Mouse (Mus musculus): ENCODE data around the gene Fap. TPM values are rescaled to one million over a fixed set of nuclear protein-coding genes. Genes with fewer than 3 reads are reported as not detected.

Fap gene
- polyA plus RNA-seq, 1 experiment: 0.26 TPM

DNA sequence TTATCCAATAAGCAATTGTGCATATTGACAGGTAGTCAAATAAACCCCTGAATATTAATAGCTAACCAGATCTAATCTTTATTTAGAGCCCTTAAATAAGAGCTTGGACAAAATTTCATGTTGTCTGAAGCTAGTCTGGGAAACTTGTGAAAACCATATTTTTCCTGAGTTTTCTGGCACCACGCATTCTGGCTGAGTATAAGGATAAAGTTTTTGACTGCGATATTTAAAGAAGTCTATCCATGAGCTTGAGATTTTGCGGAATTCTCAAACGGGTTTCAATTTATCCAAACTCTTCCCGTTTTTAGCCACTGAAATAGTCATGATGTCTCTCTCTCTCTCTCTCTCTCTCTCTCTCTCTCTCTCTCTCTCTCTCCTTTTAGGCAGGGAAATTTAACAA, 25.8 kb downstream of the Fap start:
- Histone ChIP-seq H3K36me3 (ENCODE audit: control insufficient read depth, insufficient read depth, low read length) (no peaks in the 10 kb centered on the region), H3K27me3 (ENCODE audit: control insufficient read depth, insufficient read depth, low read length) (no peaks in the 10 kb centered on the region), H3K4me1 (ENCODE audit: control insufficient read depth, insufficient read depth, insufficient read length) (no peaks in the 10 kb centered on the region), H3K4me3 (ENCODE audit: extremely low read depth, insufficient read depth, insufficient read length) (no peak overlapping the region), H3K27ac (ENCODE audit: insufficient read depth, low read length) (no peak overlapping the region)
- TF ChIP-seq POLR2A (IDR thresholded peaks at IDR 0.05; ENCODE audit: low read depth, low read length): no peak
- no peak for TF ChIP-seq CTCF (IDR thresholded peaks at IDR 0.05; ENCODE audit: extremely low read depth, insufficient read depth, insufficient read length, insufficient replicate concordance)
- WGBS: 91% methylated on average over 5 of the region's 5 CpGs
- DNase-seq (ENCODE audit: low read depth in 1 of 2, low spot score in 2 of 2): no peak

- Histone ChIP-seq H3K27me3 (ENCODE audit: control insufficient read depth, insufficient read depth, low read length) (no peaks in the 10 kb centered on the region), H3K36me3 (ENCODE audit: control insufficient read depth, insufficient read depth, low read length) (no peaks in the 10 kb centered on the region), H3K4me1 (ENCODE audit: control insufficient read depth, insufficient read depth, insufficient read length) (no peaks in the 10 kb centered on the region; the same call in 1 of the 2 replicates), H3K4me3 (ENCODE audit: extremely low read depth, insufficient read depth, insufficient read length) (no peak overlapping the region), H3K27ac (ENCODE audit: insufficient read depth, low read length) (no peak overlapping the region)
- WGBS: 91% methylated on average over 8 of the region's 8 CpGs
- TF ChIP-seq CTCF (IDR thresholded peaks at IDR 0.05; ENCODE audit: extremely low read depth, insufficient read depth, insufficient read length, insufficient replicate concordance) (no peak), POLR2A (IDR thresholded peaks at IDR 0.05; ENCODE audit: low read depth, low read length) (no peak)
- DNase-seq (ENCODE audit: low read depth in 1 of 2, low spot score in 2 of 2): no peak
Measured at GRCm38 (mm10) chr2:62535483-62535882, 38.4 kb downstream of the Fap start.

DNA sequence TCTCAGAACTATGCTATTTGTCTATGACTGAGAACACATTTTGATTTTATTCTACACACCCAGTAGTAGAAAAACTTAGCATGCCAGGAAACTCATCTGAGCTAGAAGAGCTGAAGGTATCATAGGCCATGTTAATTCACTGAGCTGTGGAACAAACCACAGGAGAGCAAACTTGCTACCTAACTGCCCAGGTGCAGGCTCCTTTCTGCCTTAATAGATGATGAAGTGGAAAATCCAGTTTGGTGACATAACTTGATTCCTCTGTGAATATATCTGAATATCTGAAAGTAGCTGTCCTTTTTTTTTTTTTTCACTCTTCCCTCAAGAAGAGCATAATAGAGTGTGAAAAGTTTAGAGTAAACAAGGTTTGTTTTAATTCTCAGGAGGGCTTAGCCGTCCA, 42.8 kb downstream of the Fap start:
- DNase-seq (ENCODE audit: low read depth in 1 of 2, low spot score in 2 of 2): no peak
- H3K4me3 ChIP-seq (ENCODE audit: extremely low read depth, insufficient read depth, insufficient read length): no peak overlapping the region
- 76% methylated on average over 1 of the region's 1 CpGs for WGBS
- no peaks in the 10 kb centered on the region for H3K4me1 ChIP-seq (ENCODE audit: control insufficient read depth, insufficient read depth, insufficient read length)
- H3K36me3 ChIP-seq (ENCODE audit: control insufficient read depth, insufficient read depth, low read length): no peaks in the 10 kb centered on the region
- no peaks in the 10 kb centered on the region for H3K27me3 ChIP-seq (ENCODE audit: control insufficient read depth, insufficient read depth, low read length)
- no peak overlapping the region for H3K27ac ChIP-seq (ENCODE audit: insufficient read depth, low read length)
- TF ChIP-seq POLR2A (IDR thresholded peaks at IDR 0.05; ENCODE audit: low read depth, low read length) (no peak), CTCF (IDR thresholded peaks at IDR 0.05; ENCODE audit: extremely low read depth, insufficient read depth, insufficient read length, insufficient replicate concordance) (no peak)

DNA sequence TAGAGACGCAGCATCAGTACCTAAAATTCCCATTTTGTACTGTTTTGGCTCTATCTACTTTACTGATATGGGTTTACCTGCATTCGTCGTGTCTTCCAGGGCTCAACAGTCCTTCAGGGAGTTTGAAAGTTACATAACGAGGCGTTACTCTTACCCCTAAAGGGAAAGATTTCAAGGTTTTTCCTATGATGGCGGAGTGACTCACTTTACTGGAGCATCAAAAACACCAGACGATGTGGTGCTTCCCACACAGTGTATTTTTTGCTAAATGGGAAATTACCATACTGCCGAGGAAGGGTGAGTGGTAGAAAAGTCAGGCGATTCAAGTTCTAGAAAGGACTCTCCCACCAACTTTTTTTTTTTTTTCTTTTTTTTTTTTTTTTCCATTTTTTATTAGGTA, 47.5 kb downstream of the Fap start:
- no peaks in the 10 kb centered on the region for H3K36me3 ChIP-seq (ENCODE audit: control insufficient read depth, insufficient read depth, low read length)
- H3K27ac ChIP-seq (ENCODE audit: insufficient read depth, low read length): no peak overlapping the region
- DNase-seq (ENCODE audit: low read depth in 1 of 2, low spot score in 2 of 2): no peak
- TF ChIP-seq CTCF (IDR thresholded peaks at IDR 0.05; ENCODE audit: extremely low read depth, insufficient read depth, insufficient read length, insufficient replicate concordance) (no peak), POLR2A (IDR thresholded peaks at IDR 0.05; ENCODE audit: low read depth, low read length) (no peak)
- H3K4me1 ChIP-seq (ENCODE audit: control insufficient read depth, insufficient read depth, insufficient read length): no peaks in the 10 kb centered on the region
- 88% methylated on average over 9 of the region's 9 CpGs for WGBS
- H3K27me3 ChIP-seq (ENCODE audit: control insufficient read depth, insufficient read depth, low read length): no peaks in the 10 kb centered on the region
- H3K4me3 ChIP-seq (ENCODE audit: extremely low read depth, insufficient read depth, insufficient read length): no peak overlapping the region

DNA sequence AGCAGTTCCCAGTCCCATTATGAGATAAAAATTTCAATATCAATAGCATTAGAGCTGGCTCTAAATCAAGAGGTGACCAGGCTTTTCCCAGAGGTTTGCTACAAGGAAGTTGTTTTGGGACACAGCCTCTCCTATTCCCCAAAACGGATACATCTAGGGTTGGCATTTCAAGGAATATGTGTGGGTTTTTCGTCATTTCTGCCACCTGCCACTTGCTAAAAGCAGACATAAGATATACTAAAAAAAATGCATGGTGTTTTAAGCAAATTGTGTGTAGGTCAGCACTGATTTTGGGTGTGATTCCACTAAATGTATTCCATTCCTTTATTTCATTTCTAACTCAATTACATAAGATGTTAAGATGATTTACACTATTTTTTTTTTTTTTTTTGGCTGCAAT, 56.1 kb downstream of the Fap start:
- Histone ChIP-seq H3K27me3 (ENCODE audit: control insufficient read depth, insufficient read depth, low read length) (no peaks in the 10 kb centered on the region), H3K4me1 (ENCODE audit: control insufficient read depth, insufficient read depth, insufficient read length) (no peaks in the 10 kb centered on the region), H3K27ac (ENCODE audit: insufficient read depth, low read length) (no peak overlapping the region), H3K36me3 (ENCODE audit: control insufficient read depth, insufficient read depth, low read length) (no peaks in the 10 kb centered on the region), H3K4me3 (ENCODE audit: extremely low read depth, insufficient read depth, insufficient read length) (no peak overlapping the region)
- WGBS: 85% methylated on average over 2 of the region's 2 CpGs
- DNase-seq (ENCODE audit: low read depth in 1 of 2, low spot score in 2 of 2): no peak
- no peak for TF ChIP-seq CTCF (IDR thresholded peaks at IDR 0.05; ENCODE audit: extremely low read depth, insufficient read depth, insufficient read length, insufficient replicate concordance)
- no peak for TF ChIP-seq POLR2A (IDR thresholded peaks at IDR 0.05; ENCODE audit: low read depth, low read length)

DNA sequence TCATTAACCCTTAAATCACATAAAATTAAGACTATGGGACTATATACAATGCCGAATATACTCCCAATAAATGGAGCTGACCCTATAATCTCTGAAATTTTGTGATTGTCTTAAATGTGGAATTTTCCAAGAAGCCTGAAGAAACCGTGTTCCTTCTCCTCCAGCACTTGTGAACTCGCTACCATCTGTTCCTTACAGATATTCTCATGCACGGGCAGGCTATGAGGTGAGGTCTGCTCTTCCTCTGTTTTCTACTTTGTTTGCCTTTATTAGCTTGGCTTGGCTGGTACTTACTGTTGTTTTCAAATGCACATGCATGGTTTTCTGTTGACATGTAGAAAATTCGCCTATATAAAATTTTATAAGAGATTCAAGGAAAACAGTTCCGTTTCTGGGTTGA, 59.4 kb downstream of the Fap start:
- no peak for DNase-seq (ENCODE audit: low read depth in 1 of 2, low spot score in 2 of 2)
- no peak for TF ChIP-seq POLR2A (IDR thresholded peaks at IDR 0.05; ENCODE audit: low read depth, low read length)
- no peak for TF ChIP-seq CTCF (IDR thresholded peaks at IDR 0.05; ENCODE audit: extremely low read depth, insufficient read depth, insufficient read length, insufficient replicate concordance)
- 87% methylated on average over 6 of the region's 6 CpGs for WGBS

GRCm38 (mm10) chr2:62513477-62513876, 60.4 kb downstream of the Fap start:
- no peak overlapping the region for H3K27ac ChIP-seq (ENCODE audit: insufficient read depth, low read length)
- WGBS: 92% methylated on average over 15 of the region's 15 CpGs
- no peaks in the 10 kb centered on the region for H3K36me3 ChIP-seq (ENCODE audit: control insufficient read depth, insufficient read depth, low read length)
- DNase-seq (ENCODE audit: low read depth in 1 of 2, low spot score in 2 of 2): no peak
- no peak for TF ChIP-seq POLR2A (IDR thresholded peaks at IDR 0.05; ENCODE audit: low read depth, low read length)
- no peak for TF ChIP-seq CTCF (IDR thresholded peaks at IDR 0.05; ENCODE audit: extremely low read depth, insufficient read depth, insufficient read length, insufficient replicate concordance)
- H3K4me3 ChIP-seq (ENCODE audit: extremely low read depth, insufficient read depth, insufficient read length): no peak overlapping the region
- no peaks in the 10 kb centered on the region for H3K4me1 ChIP-seq (ENCODE audit: control insufficient read depth, insufficient read depth, insufficient read length)
- H3K27me3 ChIP-seq (ENCODE audit: control insufficient read depth, insufficient read depth, low read length): no peaks in the 10 kb centered on the region

More for the DNA sequence above, 59.4 kb downstream of the Fap start:
- no peaks in the 10 kb centered on the region for H3K4me1 ChIP-seq (ENCODE audit: control insufficient read depth, insufficient read depth, insufficient read length)
- no peaks in the 10 kb centered on the region for H3K27me3 ChIP-seq (ENCODE audit: control insufficient read depth, insufficient read depth, low read length)
- H3K4me3 ChIP-seq (ENCODE audit: extremely low read depth, insufficient read depth, insufficient read length): no peak overlapping the region
- no peaks in the 10 kb centered on the region for H3K36me3 ChIP-seq (ENCODE audit: control insufficient read depth, insufficient read depth, low read length)
- H3K27ac ChIP-seq (ENCODE audit: insufficient read depth, low read length): no peak overlapping the region

All from spleen, adult 2 months (tissue).